Mouse (Mus musculus) heart, postnatal 0 days (tissue): ENCODE measurements at regions not wholly inside any gene's neighbourhood (a gene's known extent, or its start where the extent isn't known, plus 50 kb on each side); places are given as distances from the start of the nearest gene placed in this dataset.

Source experiments
- CTCF ChIP-seq: IDR thresholded peaks from 2 replicates; pipeline ENCODE4 v1.5.1; 2016; ENCODE audit warnings: antibody characterized with exemption, control low read depth, low read depth
- EP300 ChIP-seq: IDR thresholded peaks from 2 replicates; pipeline ENCODE4 v1.6.1; 2016; ENCODE audit warnings: antibody characterized with exemption, low read depth

DNA sequence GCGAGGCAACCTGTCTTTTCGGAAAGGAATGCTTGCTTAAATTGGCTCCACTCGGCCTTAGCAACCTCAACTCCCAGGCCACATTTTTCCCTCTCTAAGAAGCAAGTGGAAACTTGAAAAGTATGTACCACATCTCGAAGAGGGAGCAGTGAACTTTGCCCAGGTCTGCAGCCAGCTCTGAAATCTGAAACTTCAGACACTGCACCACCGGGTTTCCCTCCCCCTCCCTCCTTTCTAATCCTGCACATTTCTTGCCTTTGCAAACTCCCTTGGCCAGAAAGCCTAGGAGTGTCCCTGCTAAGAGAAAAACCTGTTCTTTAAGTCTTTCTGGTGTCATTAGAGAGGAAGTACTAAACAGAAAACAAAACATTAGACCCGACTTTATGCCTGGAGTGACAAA is 148.1 kb upstream of the Nr2f2 start:
- TF ChIP-seq CTCF (no peak), EP300 (no peak)
